Mouse (Mus musculus) ES-Bruce4 (cell line): ENCODE measurements around the gene Slc25a38. TPM values are rescaled to one million over a fixed set of nuclear protein-coding genes. Genes with fewer than 3 reads are reported as not detected.

Experiments
- H3K27ac ChIP-seq: 2 replicates; pipeline ENCODE4 v1.5.1; 2012; ENCODE audit warnings: low read length, inconsistent platforms; ENCODE audit not compliant: insufficient read depth
- H3K27me3 ChIP-seq: 2 replicates; pipeline ENCODE4 v1.6.1; 2012; ENCODE audit warnings: mild to moderate bottlenecking, low read length, inconsistent platforms; ENCODE audit not compliant: control insufficient read depth, poor library complexity, insufficient read depth, severe bottlenecking
- H3K36me3 ChIP-seq: 2 replicates; pipeline ENCODE4 v1.6.1; 2012; ENCODE audit warnings: inconsistent platforms, mild to moderate bottlenecking, low read length, moderate library complexity; ENCODE audit not compliant: control insufficient read depth, poor library complexity, insufficient read depth, severe bottlenecking
- H3K4me1 ChIP-seq: one replicate; pipeline ENCODE4 v1.8.1; 2011; ENCODE audit warnings: low read length; ENCODE audit not compliant: control insufficient read depth, insufficient read depth
- H3K4me3 ChIP-seq: 2 replicates; pipeline ENCODE4 v1.5.1; 2011; ENCODE audit warnings: low read depth, mild to moderate bottlenecking, low read length
- H3K9ac ChIP-seq: 2 replicates; pipeline ENCODE4 v1.6.1; 2012; ENCODE audit warnings: low read depth, mild to moderate bottlenecking, inconsistent platforms; ENCODE audit not compliant: poor library complexity, severe bottlenecking
- H3K9me3 ChIP-seq: replicated peaks from 2 replicates; pipeline ENCODE4 v1.6.1; 2012; ENCODE audit warnings: mild to moderate bottlenecking, low read length, inconsistent platforms; ENCODE audit not compliant: control insufficient read depth, poor library complexity, insufficient read depth, severe bottlenecking
- CTCF ChIP-seq: IDR thresholded peaks from one replicate; pipeline ENCODE4 v1.8.1; 2011; ENCODE audit warnings: low read depth, low read length
- EP300 ChIP-seq: IDR thresholded peaks from 2 replicates; pipeline ENCODE4 v1.6.1; 2011; ENCODE audit warnings: low read depth, low read length; ENCODE audit not compliant: insufficient read depth
- POLR2A ChIP-seq: IDR thresholded peaks from one replicate; pipeline ENCODE4 v1.8.1; 2011; ENCODE audit warnings: low read length; ENCODE audit not compliant: insufficient read depth
- polyA plus RNA-seq: library from polyadenylated mRNA; stranded (reverse); fragments of >200 nt; gene quantifications from 2 replicates; pipeline ENCODE4 v1.2.4, GENCODE M21; 2011; ENCODE audit warnings: low read depth; ENCODE audit not compliant: missing spikeins, insufficient read depth, insufficient read length

Slc25a38 gene
- polyA plus RNA-seq, 1 experiment = 15.7 TPM

DNA sequence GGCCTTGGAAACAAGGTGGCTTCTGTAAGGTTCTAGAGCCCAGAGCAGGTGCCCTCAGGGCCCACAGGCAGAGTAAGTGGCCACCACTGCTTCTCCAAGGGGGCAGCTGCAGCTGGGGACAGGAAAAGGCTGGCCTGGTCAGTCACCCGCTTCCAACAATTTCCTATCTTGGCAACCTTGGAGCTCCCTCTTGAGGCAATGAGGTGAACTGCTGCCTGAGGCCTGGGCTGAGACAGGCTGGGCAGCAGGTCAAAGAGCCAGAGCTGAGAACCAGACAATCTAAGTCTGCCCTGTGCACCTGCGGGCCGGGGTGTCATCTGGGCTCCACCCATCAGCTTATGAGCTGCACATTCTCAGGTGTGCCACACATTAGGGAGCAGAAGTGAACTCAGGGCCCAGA is 37.0 kb upstream of the Slc25a38 start:
- Histone ChIP-seq H3K4me3 (no peak overlapping the region), H3K4me1 (no peaks in the 10 kb centered on the region), H3K9ac (no peak overlapping the region), H3K36me3 (no peaks in the 10 kb centered on the region), H3K27ac (no peak overlapping the region), H3K9me3 (no peaks in the 10 kb centered on the region), H3K27me3 (no peaks in the 10 kb centered on the region)
- peak; percentile 89 for TF ChIP-seq CTCF
- no peak for TF ChIP-seq POLR2A

DNA sequence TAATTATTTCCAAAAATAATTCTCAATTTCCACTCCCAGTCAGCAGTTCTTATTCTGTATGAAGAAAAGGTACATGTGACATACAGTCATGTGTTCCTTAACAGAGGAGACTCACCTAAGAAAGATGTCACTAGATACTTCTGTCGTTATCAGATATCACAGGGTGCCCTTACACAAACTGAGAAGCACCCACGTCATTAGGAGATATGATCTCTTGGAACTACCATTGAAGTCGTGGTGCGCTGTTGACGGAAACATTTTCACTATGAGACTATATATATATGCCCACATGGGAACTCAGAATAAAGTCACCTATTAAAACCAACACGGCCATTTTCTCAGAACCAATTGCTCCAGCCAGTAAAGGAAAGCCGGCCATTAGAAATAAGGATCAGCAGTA is 35.7 kb upstream of the Slc25a38 start:
- TF ChIP-seq EP300 = no peak
- no peak for TF ChIP-seq POLR2A
- TF ChIP-seq CTCF = no peak
- Histone ChIP-seq H3K4me1 (no peaks in the 10 kb centered on the region), H3K4me3 (no peak overlapping the region), H3K9me3 (no peaks in the 10 kb centered on the region), H3K36me3 (no peaks in the 10 kb centered on the region), H3K9ac (no peak overlapping the region), H3K27me3 (no peaks in the 10 kb centered on the region), H3K27ac (no peak overlapping the region)

GRCm38 (mm10) chr9:120078241-120078640 is 31.9 kb upstream of the Slc25a38 start:
- no peak for TF ChIP-seq CTCF
- no peak for TF ChIP-seq POLR2A
- TF ChIP-seq EP300 = no peak
- Histone ChIP-seq H3K4me3 (no peak overlapping the region), H3K9me3 (0 out of 2 replicates have a peak, but pooled peaks cover 4% of the 10 kb centered on the region), H3K27ac (no peak overlapping the region), H3K9ac (no peak overlapping the region), H3K36me3 (no peaks in the 10 kb centered on the region), H3K4me1 (no peaks in the 10 kb centered on the region), H3K27me3 (no peaks in the 10 kb centered on the region)

DNA sequence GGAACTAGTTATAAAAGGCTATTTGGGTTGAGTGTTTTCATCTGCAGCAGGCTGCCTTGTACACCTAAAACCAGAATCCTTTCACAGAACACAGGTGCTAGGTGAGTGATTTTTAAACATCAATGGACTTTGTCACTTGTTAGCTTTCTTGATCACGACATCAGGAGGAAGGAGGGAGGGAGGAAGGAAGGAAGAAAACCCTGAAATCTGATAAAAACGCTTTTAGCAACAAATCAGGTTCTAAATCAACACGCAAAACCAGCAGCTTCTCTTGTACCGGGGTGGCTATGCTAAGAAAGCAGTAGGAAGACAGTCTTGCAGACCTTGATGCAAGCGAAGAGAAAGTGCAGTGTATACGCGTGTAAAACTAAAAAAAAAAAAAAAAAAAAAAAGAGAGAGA is 30.3 kb upstream of the Slc25a38 start:
- Histone ChIP-seq H3K27ac (no peak overlapping the region), H3K4me3 (no peak overlapping the region), H3K9me3 (0 out of 2 replicates have a peak, but pooled peaks cover 4% of the 10 kb centered on the region), H3K36me3 (no peaks in the 10 kb centered on the region), H3K27me3 (no peaks in the 10 kb centered on the region), H3K9ac (no peak overlapping the region), H3K4me1 (no peaks in the 10 kb centered on the region)
- TF ChIP-seq CTCF (no peak), POLR2A (no peak), EP300 (no peak)

- H3K4me3 ChIP-seq = no peak overlapping the region
These were observed 29.5 kb upstream of the Slc25a38 start for GRCm38 (mm10) chr9:120080546-120081108.

GRCm38 (mm10) chr9:120081247-120081646 is 28.9 kb upstream of the Slc25a38 start:
- no peaks in the 10 kb centered on the region for H3K36me3 ChIP-seq
- H3K27ac ChIP-seq = no peak overlapping the region
- H3K4me1 ChIP-seq = no peaks in the 10 kb centered on the region
- H3K4me3 ChIP-seq = no peak overlapping the region
- peak; percentile 76 for TF ChIP-seq CTCF
- TF ChIP-seq EP300 = 0 out of 2 replicates have a peak, but pooled peaks have one; percentile 26
- TF ChIP-seq POLR2A = no peak
- H3K27me3 ChIP-seq = no peaks in the 10 kb centered on the region
- H3K9ac ChIP-seq = no peak overlapping the region
- 0 out of 2 replicates have a peak, but pooled peaks cover 4% of the 10 kb centered on the region for H3K9me3 ChIP-seq

More at GRCm38 (mm10) chr9:120080546-120081108, 29.5 kb upstream of the Slc25a38 start:
- Histone ChIP-seq H3K4me1 (no peaks in the 10 kb centered on the region), H3K27ac (no peak overlapping the region), H3K9ac (no peak overlapping the region), H3K36me3 (no peaks in the 10 kb centered on the region), H3K9me3 (0 out of 2 replicates have a peak, but pooled peaks cover 4% of the 10 kb centered on the region), H3K27me3 (no peaks in the 10 kb centered on the region)
- TF ChIP-seq CTCF = peak; percentile 47
- no peak for TF ChIP-seq EP300
- TF ChIP-seq POLR2A = no peak
